8 mouse cellular contexts compared by ENCODE assay signal in the genomic region with DNA sequence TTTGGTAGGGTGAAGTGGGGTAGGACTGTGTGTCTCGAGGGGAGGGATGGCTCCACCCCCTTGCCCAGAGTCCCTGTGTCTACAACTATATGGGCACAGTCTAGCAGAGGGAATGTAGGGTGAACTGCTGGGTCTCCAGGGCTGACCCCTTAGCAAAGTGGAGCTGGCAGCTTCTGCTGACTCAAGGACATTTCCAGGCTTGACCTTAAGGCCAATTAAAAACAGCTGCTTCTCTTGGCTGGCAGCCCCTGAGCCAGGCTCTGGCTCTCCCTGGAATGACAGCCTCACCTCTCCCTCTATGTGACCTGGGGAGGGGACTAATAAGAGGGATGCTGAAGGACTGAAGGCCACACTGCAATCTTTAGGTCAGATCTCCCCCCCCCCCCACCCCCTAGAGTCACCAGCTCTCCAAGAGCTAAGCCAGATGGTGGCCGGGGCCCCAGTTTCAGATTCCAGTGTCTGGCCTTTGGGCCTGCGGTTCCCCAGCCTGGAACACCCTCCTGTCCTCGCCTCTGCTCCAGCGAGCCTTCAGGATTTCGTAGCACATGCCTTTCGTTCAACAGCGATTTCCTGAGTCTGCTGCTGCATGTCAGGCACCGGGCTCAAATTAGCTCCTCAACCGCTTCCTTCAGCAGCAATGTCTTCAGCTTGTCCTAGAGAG. TPM values are rescaled to one million over a fixed set of nuclear protein-coding genes. Genes with fewer than 3 reads are reported as not detected.
DNase-seq lines count a peak whose midpoint lies in the region; ATAC-seq and TF ChIP-seq lines count a peak whose summit lies in the region.

No protein-coding gene starts in this region.

- TF ChIP-seq POLR2A in thymus, adult 2 months (IDR thresholded peaks at IDR 0.05; ENCODE audit: control insufficient read depth, extremely low read depth, insufficient read depth, low read length, poor library complexity) = no peak

- no peaks in the 10 kb centered on the region for H3K27me3 ChIP-seq in intestine, embryonic 16.5 days (replicated peaks; ENCODE audit: control insufficient read depth, insufficient read depth, low read length)
- H3K27me3 ChIP-seq in thymus, adult 2 months (ENCODE audit: control insufficient read depth, insufficient read depth, low read length) = no peaks in the 10 kb centered on the region
- H3K27me3 ChIP-seq in liver, postnatal 0 days (ENCODE audit: insufficient read depth, low read length) = no peaks in the 10 kb centered on the region

- H3K9ac ChIP-seq in intestine, embryonic 16.5 days (ENCODE audit: low read depth, low read length) = no peak overlapping the region
- H3K9ac ChIP-seq in liver, postnatal 0 days (replicated peaks) = no peak overlapping the region

- peaks cover 20% of the 10 kb centered on the region for H3K4me1 ChIP-seq in intestine, embryonic 16.5 days (ENCODE audit: control insufficient read depth, insufficient read depth, low read length)
- no peaks in the 10 kb centered on the region; the same call in 1 of the 2 replicates for H3K4me1 ChIP-seq in thymus, adult 2 months (replicated peaks; ENCODE audit: control insufficient read depth, insufficient read depth, low read length)
- no peaks in the 10 kb centered on the region; the same call in none of the 2 replicates for H3K4me1 ChIP-seq in liver, postnatal 0 days (ENCODE audit: insufficient read depth)

- no peak for TF ChIP-seq CTCF in thymus, adult 2 months (IDR thresholded peaks at IDR 0.05; ENCODE audit: borderline replicate concordance, control insufficient read depth, extremely low read depth, insufficient read depth, low read length, poor library complexity)
- TF ChIP-seq CTCF in liver, postnatal 0 days (IDR thresholded peaks at IDR 0.05; ENCODE audit: low read depth) = no peak

- no peak overlapping the region for H3K4me2 ChIP-seq in intestine, embryonic 16.5 days (ENCODE audit: low read depth, low read length)
- H3K4me2 ChIP-seq in liver, postnatal 0 days (ENCODE audit: low read depth, low read length) = no peak overlapping the region

- ATAC-seq in intestine, embryonic 16.5 days = 0 out of 2 replicates have a peak, but pooled peaks have one; percentile 28
- no peak for ATAC-seq in liver, postnatal 0 days

- WGBS in intestine, embryonic 16.5 days = 39% methylated on average over 10 of the region's 10 CpGs
- 44% methylated on average over 10 of the region's 10 CpGs for WGBS in thymus, adult 2 months
- WGBS in liver, postnatal 0 days (ENCODE audit: insufficient replicate concordance) = 35% methylated on average over 10 of the region's 10 CpGs

- peak overlapping the region; percentile 21; the same call in 1 of the 2 replicates for H3K27ac ChIP-seq in intestine, embryonic 16.5 days (ENCODE audit: low read length)
- H3K27ac ChIP-seq in thymus, adult 2 months (ENCODE audit: control insufficient read depth, insufficient read depth, low read length) = no peak overlapping the region
- no peak overlapping the region for H3K27ac ChIP-seq in liver, postnatal 0 days (ENCODE audit: low read depth)

- peak; percentile 57 for DNase-seq in testis, postnatal 10 days (ENCODE audit: low spot score)
- no peak for DNase-seq in testis, postnatal 14 days (ENCODE audit: low spot score)
- DNase-seq in heart, adult 11 months = peak; percentile 96
- DNase-seq in lung, postnatal 10 days = peak; percentile 78
- DNase-seq in thymus, adult 2 months = no peak
- no peak for DNase-seq in right cerebral cortex, adult 18-20 months
- no peak for DNase-seq in liver, postnatal 0 days

- no peak for TF ChIP-seq EP300 in liver, postnatal 0 days (IDR thresholded peaks at IDR 0.05; ENCODE audit: low read depth)

- H3K36me3 ChIP-seq in intestine, embryonic 16.5 days (ENCODE audit: control insufficient read depth, insufficient read depth, low read length) = no peaks in the 10 kb centered on the region
- no peaks in the 10 kb centered on the region for H3K36me3 ChIP-seq in thymus, adult 2 months (ENCODE audit: control insufficient read depth, insufficient read depth, low read length)
- H3K36me3 ChIP-seq in liver, postnatal 0 days (replicated peaks; ENCODE audit: insufficient read depth, low read length) = no peaks in the 10 kb centered on the region

- no peaks in the 10 kb centered on the region for H3K9me3 ChIP-seq in intestine, embryonic 16.5 days (ENCODE audit: control insufficient read depth, low read length)
- H3K9me3 ChIP-seq in liver, postnatal 0 days (ENCODE audit: low read length) = no peaks in the 10 kb centered on the region

- H3K4me3 ChIP-seq in intestine, embryonic 16.5 days (ENCODE audit: low read length) = no peak overlapping the region
- no peak overlapping the region for H3K4me3 ChIP-seq in thymus, adult 2 months (ENCODE audit: control insufficient read depth, insufficient read depth, low read length)
- no peak overlapping the region for H3K4me3 ChIP-seq in liver, postnatal 0 days (ENCODE audit: low read depth, low read length)

RNA-seq across cellular contexts. Expression of gene Mrc2, which starts 20.7 kb away (rescaled TPM):
- polyA plus RNA-seq in intestine, embryonic 16.5 days (2015; fragmentation: Nextera tagmentation; extraction: Ambion mirVana) = 6.8 and 6.9 TPM in 2 replicates
- polyA plus RNA-seq in thymus, adult 2 months (2012; rRNA removed) = 3.6 and 4.6 TPM in 2 replicates
- 0.25 and 0.32 TPM in 2 replicates for polyA plus RNA-seq in liver, postnatal 0 days (2015; fragmentation: Nextera tagmentation; extraction: Ambion mirVana)

Comparison
In these comparisons a context has a peak if more than half of its experiments do, and no peak if none do; other contexts are left out.
1. DNase-seq: peak in testis, postnatal 10 days (single experiment), heart, adult 11 months (single experiment) and lung, postnatal 10 days (single experiment); none in testis, postnatal 14 days (single experiment), thymus, adult 2 months (single experiment), right cerebral cortex, adult 18-20 months (single experiment) and liver, postnatal 0 days (single experiment).